Mouse (Mus musculus) kidney, adult 2 months (tissue): Measurements from ENCODE around the gene Mrpl1.

ENCODE experiments used
- CTCF ChIP-seq: fragments of 200-500 bp; conservative IDR thresholded peaks from 2 replicates; pipeline ENCODE4 v1.5.1; 2011; ENCODE audit warnings: low read depth, mild to moderate bottlenecking, control low read depth, low read length, moderate library complexity, mixed read lengths; ENCODE audit not compliant: insufficient read depth, insufficient read length
- POLR2A ChIP-seq: fragments of 200-500 bp; IDR thresholded peaks from one replicate; pipeline ENCODE4 v1.6.1; 2011; ENCODE audit warnings: low read depth, low read length, control low read depth

DNA sequence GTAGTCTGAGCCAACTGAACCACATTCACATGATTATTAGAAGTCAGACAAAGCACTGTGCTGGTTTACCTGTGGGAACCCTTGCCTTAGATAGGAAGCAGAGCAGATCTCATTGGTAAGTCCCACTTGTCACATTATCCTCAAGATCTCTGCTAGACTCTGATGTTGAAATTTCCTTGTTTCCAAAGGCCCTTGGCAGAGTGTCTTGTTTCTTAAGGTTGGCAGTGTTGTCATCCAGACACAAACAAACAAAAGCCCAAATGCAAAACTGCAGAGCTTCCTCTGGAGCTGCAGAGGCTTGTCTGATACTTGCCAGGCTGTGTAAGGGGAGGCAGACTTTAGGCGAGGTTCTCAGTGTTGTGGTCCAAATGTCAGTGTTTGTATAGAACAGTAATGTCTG, 31.6 kb downstream of the Mrpl1 start:
- no peak for TF ChIP-seq POLR2A
- no peak for TF ChIP-seq CTCF
